Mouse (Mus musculus): ENCODE results near the gene Yars. TPM values are rescaled to one million over a fixed set of nuclear protein-coding genes. Genes with fewer than 3 reads are reported as not detected.

Gene Yars
- polyA plus RNA-seq, 1 experiment from 2014 or later: 78.3 TPM

- Histone ChIP-seq H3K9ac (ENCODE audit: low read depth, low read length) (no peak overlapping the region), H3K4me1 (ENCODE audit: control insufficient read depth, insufficient read depth, low read length) (peaks cover 18% of the 10 kb centered on the region), H3K36me3 (ENCODE audit: control insufficient read depth, insufficient read depth, low read length) (no peaks in the 10 kb centered on the region), H3K4me3 (ENCODE audit: low read depth, low read length) (no peak overlapping the region), H3K4me2 (ENCODE audit: low read depth, low read length) (no peak overlapping the region), H3K27ac (replicated peaks; ENCODE audit: low read depth, low read length) (no peak overlapping the region), H3K9me3 (ENCODE audit: control insufficient read depth, low read length) (no peaks in the 10 kb centered on the region), H3K27me3 (replicated peaks; ENCODE audit: control insufficient read depth, insufficient read depth, low read length) (peaks cover 40% of the 10 kb centered on the region)
- no peak for ATAC-seq (ENCODE audit: low read depth)
- 39% methylated on average over 7 of the region's 7 CpGs for WGBS
- no peak for DNase-seq (ENCODE audit: low spot score)
Observed at GRCm38 (mm10) chr4:129249288-129249687, 59.7 kb downstream of the Yars start.

DNA sequence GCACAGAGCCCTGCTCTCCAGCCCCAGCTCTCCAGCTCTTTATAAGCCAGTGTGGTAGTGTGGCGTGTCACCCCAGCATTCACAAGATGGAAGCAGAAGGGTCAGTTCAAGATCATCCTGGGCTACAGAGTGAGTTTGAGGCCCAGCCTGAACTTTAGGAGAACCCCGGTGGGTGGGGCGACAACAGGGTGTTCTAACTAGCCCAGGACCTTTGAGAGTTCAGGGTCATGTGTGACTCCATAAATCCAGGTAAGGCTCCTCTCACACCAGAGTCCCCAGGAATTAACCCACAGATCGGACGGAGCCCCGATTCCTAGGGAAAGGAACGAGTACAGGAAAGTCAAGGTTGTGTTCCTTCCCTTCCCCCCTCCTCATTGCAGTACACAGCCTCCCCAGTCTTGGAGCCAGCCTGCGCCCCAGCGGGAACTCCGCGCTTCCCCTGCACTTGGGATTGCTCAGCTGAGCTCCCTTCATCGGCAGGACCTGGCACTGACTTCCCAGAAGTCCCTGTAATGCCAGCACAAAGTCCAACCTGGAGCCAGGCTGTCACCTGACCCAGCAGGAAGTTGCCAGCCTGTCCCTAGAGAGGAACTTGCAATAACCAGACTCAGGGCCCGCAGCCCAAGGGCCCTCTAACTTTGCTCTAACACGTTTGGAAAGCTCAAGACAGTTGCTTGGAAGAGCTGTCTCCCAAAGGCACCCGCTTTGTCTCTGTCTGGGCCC, 61.4 kb downstream of the Yars start:
- Histone ChIP-seq H3K4me2 (ENCODE audit: low read depth, low read length) (peak overlapping the region; percentile 35), H3K9ac (ENCODE audit: low read depth, low read length) (no peak overlapping the region), H3K36me3 (ENCODE audit: control insufficient read depth, insufficient read depth, low read length) (no peaks in the 10 kb centered on the region), H3K4me1 (ENCODE audit: control insufficient read depth, insufficient read depth, low read length) (peaks cover 18% of the 10 kb centered on the region), H3K27ac (replicated peaks; ENCODE audit: low read depth, low read length) (no peak overlapping the region), H3K4me3 (ENCODE audit: low read depth, low read length) (no peak overlapping the region), H3K27me3 (replicated peaks; ENCODE audit: control insufficient read depth, insufficient read depth, low read length) (peaks cover 37% of the 10 kb centered on the region), H3K9me3 (ENCODE audit: control insufficient read depth, low read length) (no peaks in the 10 kb centered on the region)
- 21% methylated on average over 15 of the region's 15 CpGs for whole genome bisulfite sequencing
- DNase-seq (ENCODE audit: low spot score) (no peak), ATAC-seq (ENCODE audit: low read depth) (no peak)

- Histone ChIP-seq H3K9ac (ENCODE audit: low read depth, low read length) (no peak overlapping the region), H3K27me3 (replicated peaks; ENCODE audit: control insufficient read depth, insufficient read depth, low read length) (peaks cover 32% of the 10 kb centered on the region), H3K9me3 (ENCODE audit: control insufficient read depth, low read length) (no peaks in the 10 kb centered on the region), H3K36me3 (ENCODE audit: control insufficient read depth, insufficient read depth, low read length) (no peaks in the 10 kb centered on the region), H3K4me1 (ENCODE audit: control insufficient read depth, insufficient read depth, low read length) (peaks cover 23% of the 10 kb centered on the region), H3K27ac (replicated peaks; ENCODE audit: low read depth, low read length) (no peak overlapping the region), H3K4me2 (ENCODE audit: low read depth, low read length) (peak overlapping the region; percentile 35), H3K4me3 (ENCODE audit: low read depth, low read length) (no peak overlapping the region)
- no peak for DNase-seq (ENCODE audit: low spot score)
- no peak; the same call in 1 of the 2 replicates for ATAC-seq (ENCODE audit: low read depth)
- 5% methylated on average over 14 of the region's 15 CpGs for WGBS
Observed at GRCm38 (mm10) chr4:129251482-129252125, 62.0 kb downstream of the Yars start.

DNA sequence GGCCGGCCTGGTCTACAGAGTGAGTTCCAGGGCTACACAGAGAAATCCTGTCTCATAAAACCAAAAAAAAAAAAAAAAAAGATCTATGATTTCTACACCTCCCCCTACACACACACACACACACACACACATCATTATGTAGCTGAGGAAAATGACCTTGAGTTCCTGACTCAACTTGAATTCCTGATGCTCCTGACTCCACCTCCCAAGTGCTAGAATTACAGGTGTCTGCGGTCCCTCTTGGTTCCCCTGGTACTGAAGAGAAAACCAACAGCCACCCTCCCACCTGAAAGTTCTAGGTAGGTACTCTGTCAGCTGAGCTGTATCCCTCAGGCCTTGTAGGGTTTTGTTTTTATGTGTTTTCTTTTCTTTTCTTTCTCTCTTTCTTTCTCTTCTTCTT, 62.9 kb downstream of the Yars start:
- 76% methylated on average over 2 of the region's 2 CpGs for WGBS

DNA sequence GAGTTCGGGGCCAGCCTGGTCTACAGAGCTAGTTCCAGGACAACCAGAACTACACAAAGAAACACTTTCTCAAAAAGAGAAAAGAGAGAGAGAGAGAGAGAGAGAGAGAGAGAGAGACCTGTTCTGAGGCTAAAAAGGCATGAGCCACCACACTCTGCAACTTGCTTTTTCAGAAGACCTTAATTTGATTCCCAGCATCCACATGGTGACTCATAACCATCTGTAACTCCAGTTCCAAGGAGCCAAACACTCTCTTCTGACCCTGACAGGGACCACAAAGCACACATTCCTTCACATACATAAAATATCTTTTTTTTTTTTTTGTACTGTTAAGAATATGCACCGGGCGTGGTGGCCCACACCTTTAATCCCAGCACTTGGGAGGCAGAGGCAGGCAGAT, 65.0 kb downstream of the Yars start:
- DNase-seq (ENCODE audit: low spot score) (no peak), ATAC-seq (ENCODE audit: low read depth) (no peak)
- H3K9me3 ChIP-seq (ENCODE audit: control insufficient read depth, low read length): no peaks in the 10 kb centered on the region
- 87% methylated on average over 3 of the region's 3 CpGs for WGBS
- H3K27me3 ChIP-seq (replicated peaks; ENCODE audit: control insufficient read depth, insufficient read depth, low read length): peaks cover 9% of the 10 kb centered on the region
- H3K36me3 ChIP-seq (ENCODE audit: control insufficient read depth, insufficient read depth, low read length): no peaks in the 10 kb centered on the region
- no peak overlapping the region for H3K4me2 ChIP-seq (ENCODE audit: low read depth, low read length)
- peaks cover 18% of the 10 kb centered on the region for H3K4me1 ChIP-seq (ENCODE audit: control insufficient read depth, insufficient read depth, low read length)
- H3K27ac ChIP-seq (replicated peaks; ENCODE audit: low read depth, low read length): no peak overlapping the region
- no peak overlapping the region for H3K4me3 ChIP-seq (ENCODE audit: low read depth, low read length)
- H3K9ac ChIP-seq (ENCODE audit: low read depth, low read length): no peak overlapping the region

More for the DNA sequence above, 62.9 kb downstream of the Yars start:
- Histone ChIP-seq H3K4me1 (ENCODE audit: control insufficient read depth, insufficient read depth, low read length) (peaks cover 26% of the 10 kb centered on the region), H3K27me3 (replicated peaks; ENCODE audit: control insufficient read depth, insufficient read depth, low read length) (peaks cover 26% of the 10 kb centered on the region), H3K27ac (replicated peaks; ENCODE audit: low read depth, low read length) (no peak overlapping the region), H3K9ac (ENCODE audit: low read depth, low read length) (no peak overlapping the region), H3K9me3 (ENCODE audit: control insufficient read depth, low read length) (no peaks in the 10 kb centered on the region), H3K4me3 (ENCODE audit: low read depth, low read length) (no peak overlapping the region), H3K4me2 (ENCODE audit: low read depth, low read length) (no peak overlapping the region), H3K36me3 (ENCODE audit: control insufficient read depth, insufficient read depth, low read length) (no peaks in the 10 kb centered on the region)
- ATAC-seq (ENCODE audit: low read depth): no peak
- DNase-seq (ENCODE audit: low spot score): no peak

DNA sequence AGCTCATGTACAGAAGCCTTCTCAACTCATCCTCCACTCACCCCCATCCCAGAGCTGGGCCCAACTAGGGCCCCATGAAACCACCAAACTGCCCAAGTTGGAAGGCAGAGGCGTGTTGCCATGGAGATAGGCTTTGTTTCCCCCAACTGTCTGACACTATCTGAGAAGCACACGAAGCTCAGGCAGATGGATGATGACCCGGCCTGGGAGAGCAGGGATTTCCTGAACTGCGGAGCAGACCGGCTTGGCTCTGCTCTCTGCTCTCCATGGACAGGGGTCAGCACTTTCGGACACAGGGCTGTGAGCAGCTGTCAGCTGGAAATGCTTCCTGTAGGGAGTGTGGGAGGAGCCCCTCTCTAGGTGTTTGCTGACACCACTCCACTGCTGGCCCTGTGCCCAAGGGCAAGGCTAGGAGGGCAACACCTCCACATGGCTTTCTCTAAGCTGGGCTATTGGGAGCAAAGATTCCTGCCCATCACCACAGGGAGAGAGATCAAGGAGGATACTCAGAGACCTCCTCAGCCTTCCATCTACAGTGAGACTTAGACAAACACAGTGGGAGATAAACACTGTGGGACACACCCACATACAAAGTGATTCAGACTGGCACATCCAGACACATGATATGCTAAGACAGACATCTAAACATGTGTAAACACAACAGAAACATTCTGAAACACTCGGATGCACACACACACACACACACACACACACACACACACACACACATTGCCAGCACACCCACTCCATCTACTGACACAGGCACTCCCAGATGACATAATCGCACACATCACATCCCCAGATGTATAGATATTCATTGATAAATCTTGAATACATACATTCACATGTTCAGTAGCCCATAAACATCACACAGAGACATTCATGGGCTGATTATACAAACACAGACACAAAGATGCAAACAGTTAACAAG, 67.2 kb downstream of the Yars start:
- 0 out of 2 replicates have a peak overlapping the region, but pooled peaks have one; percentile 10 for H3K27ac ChIP-seq (replicated peaks; ENCODE audit: low read depth, low read length)
- H3K4me2 ChIP-seq (ENCODE audit: low read depth, low read length): no peak overlapping the region
- ATAC-seq (ENCODE audit: low read depth) (peak; percentile 38), DNase-seq (ENCODE audit: low spot score) (peak; percentile 58)
- H3K36me3 ChIP-seq (ENCODE audit: control insufficient read depth, insufficient read depth, low read length): no peaks in the 10 kb centered on the region
- WGBS: 28% methylated on average over 8 of the region's 8 CpGs
- no peak overlapping the region for H3K9ac ChIP-seq (ENCODE audit: low read depth, low read length)
- H3K4me1 ChIP-seq (ENCODE audit: control insufficient read depth, insufficient read depth, low read length): peaks cover 7% of the 10 kb centered on the region
- H3K27me3 ChIP-seq (replicated peaks; ENCODE audit: control insufficient read depth, insufficient read depth, low read length): no peaks in the 10 kb centered on the region
- H3K4me3 ChIP-seq (ENCODE audit: low read depth, low read length): no peak overlapping the region
- H3K9me3 ChIP-seq (ENCODE audit: control insufficient read depth, low read length): no peaks in the 10 kb centered on the region

- 72% methylated on average over 4 of the region's 4 CpGs for WGBS
- H3K9me3 ChIP-seq (ENCODE audit: control insufficient read depth, low read length): no peaks in the 10 kb centered on the region
Observed at GRCm38 (mm10) chr4:129259101-129259500, 69.5 kb downstream of the Yars start.

DNA sequence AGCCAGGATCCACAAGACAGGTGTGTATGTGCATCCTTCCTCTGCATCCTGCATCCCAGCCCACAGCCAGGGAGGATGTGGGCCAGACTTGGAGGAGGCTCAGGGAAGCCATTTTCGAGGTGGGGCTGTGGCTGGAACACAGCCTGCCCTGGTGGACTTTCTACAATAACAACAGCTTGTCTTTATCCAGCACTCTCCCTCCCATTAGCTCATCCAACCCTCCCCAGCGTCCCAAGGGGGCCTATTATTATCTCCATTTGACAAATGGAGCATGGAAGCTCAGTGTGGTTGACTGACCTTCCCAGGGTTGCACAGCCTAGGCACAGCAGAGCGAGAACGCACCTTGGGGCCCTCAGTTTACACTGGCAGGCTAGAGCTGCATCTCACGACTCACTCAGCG, 71.1 kb downstream of the Yars start:
- Histone ChIP-seq H3K4me2 (ENCODE audit: low read depth, low read length) (no peak overlapping the region), H3K27me3 (replicated peaks; ENCODE audit: control insufficient read depth, insufficient read depth, low read length) (no peaks in the 10 kb centered on the region), H3K4me1 (ENCODE audit: control insufficient read depth, insufficient read depth, low read length) (peaks cover 11% of the 10 kb centered on the region), H3K9ac (ENCODE audit: low read depth, low read length) (no peak overlapping the region), H3K27ac (replicated peaks; ENCODE audit: low read depth, low read length) (no peak overlapping the region), H3K9me3 (ENCODE audit: control insufficient read depth, low read length) (no peaks in the 10 kb centered on the region), H3K4me3 (ENCODE audit: low read depth, low read length) (no peak overlapping the region), H3K36me3 (ENCODE audit: control insufficient read depth, insufficient read depth, low read length) (no peaks in the 10 kb centered on the region)
- DNase-seq (ENCODE audit: low spot score) (no peak), ATAC-seq (ENCODE audit: low read depth) (peak; percentile 15)
- 10% methylated on average over 6 of the region's 6 CpGs for WGBS

More at GRCm38 (mm10) chr4:129259101-129259500, 69.5 kb downstream of the Yars start:
- Histone ChIP-seq H3K4me3 (ENCODE audit: low read depth, low read length) (no peak overlapping the region), H3K9ac (ENCODE audit: low read depth, low read length) (no peak overlapping the region), H3K4me1 (ENCODE audit: control insufficient read depth, insufficient read depth, low read length) (peaks cover 11% of the 10 kb centered on the region), H3K4me2 (ENCODE audit: low read depth, low read length) (no peak overlapping the region), H3K27ac (replicated peaks; ENCODE audit: low read depth, low read length) (no peak overlapping the region), H3K27me3 (replicated peaks; ENCODE audit: control insufficient read depth, insufficient read depth, low read length) (no peaks in the 10 kb centered on the region), H3K36me3 (ENCODE audit: control insufficient read depth, insufficient read depth, low read length) (no peaks in the 10 kb centered on the region)
- DNase-seq (ENCODE audit: low spot score) (no peak), ATAC-seq (ENCODE audit: low read depth) (no peak)

Data from embryonic facial prominence, embryonic 14.5 days (tissue).